Mouse (Mus musculus) embryonic facial prominence, embryonic 13.5 days (tissue): ENCODE results near the gene Tmem205. TPM values are rescaled to one million over a fixed set of nuclear protein-coding genes. Genes with fewer than 3 reads are reported as not detected.
A peak's percentile ranks its signal among the peaks of the same experiment; 100 is the strongest.

Experiments
- ATAC-seq: fragments of 200-750 bp; cut with Nextera tagmentation; 2 replicates; pipeline ENCODE4 v1.8.0; 2017; ENCODE audit warnings: low read depth; ENCODE audit not compliant: insufficient number of reproducible peaks, insufficient read depth, low FRiP score, low TSS enrichment
- H3K27ac ChIP-seq: fragments of 300-500 bp; sonication (generic); 2 replicates; pipeline ENCODE4 v1.5.1; 2015; ENCODE audit warnings: moderate library complexity, mild to moderate bottlenecking, inconsistent platforms
- H3K27me3 ChIP-seq: fragments of 300-500 bp; sonication (generic); 2 replicates; pipeline ENCODE4 v1.6.1; 2015; ENCODE audit warnings: mild to moderate bottlenecking, inconsistent platforms
- H3K36me3 ChIP-seq: fragments of 300-500 bp; sonication (generic); 2 replicates; pipeline ENCODE4 v1.6.1; 2015; ENCODE audit warnings: mild to moderate bottlenecking, inconsistent platforms
- H3K4me1 ChIP-seq: fragments of 300-500 bp; sonication (generic); 2 replicates; pipeline ENCODE4 v1.6.1; 2015; ENCODE audit warnings: inconsistent platforms
- H3K4me2 ChIP-seq: fragments of 300-500 bp; sonication (generic); 2 replicates; pipeline ENCODE4 v1.6.1; 2015; ENCODE audit warnings: moderate library complexity, mild to moderate bottlenecking, inconsistent platforms
- H3K4me3 ChIP-seq: fragments of 300-500 bp; sonication (generic); 2 replicates; pipeline ENCODE4 v1.5.1; 2015; ENCODE audit warnings: mild to moderate bottlenecking, inconsistent platforms
- H3K9ac ChIP-seq: fragments of 300-500 bp; sonication (generic); 2 replicates; pipeline ENCODE4 v1.6.1; 2015; ENCODE audit warnings: mild to moderate bottlenecking, inconsistent platforms
- H3K9me3 ChIP-seq: fragments of 300-500 bp; sonication (generic); 2 replicates; pipeline ENCODE4 v1.6.1; 2016; ENCODE audit warnings: inconsistent platforms
- WGBS: fragments of 180-500 bp; shearing (Covaris S2); methylation state at CpG from one replicate; pipeline ENCODE4 v1.1.7; 2015; ENCODE audit warnings: mixed read lengths; 5-methylcytosine and 5-hydroxymethylcytosine counted together
- polyA plus RNA-seq: library from polyadenylated mRNA; unstranded; fragments of >200 nt; fragmentation: Nextera tagmentation; extraction: Ambion mirVana; gene quantifications from 2 replicates; pipeline ENCODE4 v1.2.1, GENCODE M21; 2015

Gene Tmem205
- polyA plus RNA-seq, 1 experiment from 2014 or later = 46.7 TPM

GRCm38 (mm10) chr9:21958372-21958771, 31.0 kb upstream of the Tmem205 start:
- ATAC-seq = no peak
- peaks cover 7% of the 10 kb centered on the region; the same call in 1 of the 2 replicates for H3K36me3 ChIP-seq
- H3K27ac ChIP-seq = no peak overlapping the region
- WGBS = 76% methylated on average over 5 of the region's 5 CpGs
- no peak overlapping the region for H3K4me2 ChIP-seq
- no peak overlapping the region for H3K4me3 ChIP-seq
- no peak overlapping the region for H3K9ac ChIP-seq
- H3K4me1 ChIP-seq = peaks cover 36% of the 10 kb centered on the region
- no peaks in the 10 kb centered on the region for H3K9me3 ChIP-seq
- H3K27me3 ChIP-seq = peaks cover 46% of the 10 kb centered on the region

GRCm38 (mm10) chr9:21955570-21956281, 28.4 kb upstream of the Tmem205 start, which contains the start of gene Swsap1:
Gene Swsap1, plus strand, starts transcription at chr9:21955755.
- peaks cover 10% of the 10 kb centered on the region for H3K4me1 ChIP-seq
- peaks cover 20% of the 10 kb centered on the region for H3K27me3 ChIP-seq
- peaks cover 7% of the 10 kb centered on the region; the same call in 1 of the 2 replicates for H3K36me3 ChIP-seq
- peak within 1 kb of the TSS; percentile 71 for H3K4me2 ChIP-seq
- H3K4me3 ChIP-seq = peak within 1 kb of the TSS; percentile 72
- H3K27ac ChIP-seq = peak within 1 kb of the TSS; percentile 91
- ATAC-seq = peak; percentile 98
- no peaks in the 10 kb centered on the region for H3K9me3 ChIP-seq
- under 1% methylated on average over 53 of the region's 54 CpGs for WGBS
- peak within 1 kb of the TSS; percentile 82 for H3K9ac ChIP-seq

DNA sequence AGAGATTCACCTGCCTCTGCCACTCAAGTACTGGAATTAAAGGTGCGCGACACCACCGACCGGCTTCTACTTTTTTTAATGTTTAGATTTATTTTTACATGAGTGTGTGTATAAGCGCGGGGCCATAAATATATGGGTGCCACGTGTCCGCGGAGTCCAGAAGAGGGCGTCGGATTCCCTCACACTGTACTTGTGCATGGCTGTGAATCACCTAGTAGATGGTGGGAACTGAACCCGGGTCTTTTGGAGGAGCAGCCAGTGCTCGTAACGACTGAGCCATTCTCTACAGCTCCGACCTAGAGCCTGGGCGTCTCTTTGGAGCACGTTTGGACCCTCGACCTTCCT, 27.8 kb upstream of the Tmem205 start:
- no peaks in the 10 kb centered on the region for H3K9me3 ChIP-seq
- H3K4me1 ChIP-seq = peaks cover 6% of the 10 kb centered on the region
- H3K9ac ChIP-seq = peak overlapping the region; percentile 82
- H3K27ac ChIP-seq = peak overlapping the region; percentile 91
- H3K4me3 ChIP-seq = peak overlapping the region; percentile 72
- peaks cover 14% of the 10 kb centered on the region for H3K27me3 ChIP-seq
- H3K4me2 ChIP-seq = peak overlapping the region; percentile 71
- no peak; the same call in 1 of the 2 replicates for ATAC-seq
- WGBS = 2% methylated on average over 18 of the region's 18 CpGs
- peaks cover 7% of the 10 kb centered on the region; the same call in 1 of the 2 replicates for H3K36me3 ChIP-seq

DNA sequence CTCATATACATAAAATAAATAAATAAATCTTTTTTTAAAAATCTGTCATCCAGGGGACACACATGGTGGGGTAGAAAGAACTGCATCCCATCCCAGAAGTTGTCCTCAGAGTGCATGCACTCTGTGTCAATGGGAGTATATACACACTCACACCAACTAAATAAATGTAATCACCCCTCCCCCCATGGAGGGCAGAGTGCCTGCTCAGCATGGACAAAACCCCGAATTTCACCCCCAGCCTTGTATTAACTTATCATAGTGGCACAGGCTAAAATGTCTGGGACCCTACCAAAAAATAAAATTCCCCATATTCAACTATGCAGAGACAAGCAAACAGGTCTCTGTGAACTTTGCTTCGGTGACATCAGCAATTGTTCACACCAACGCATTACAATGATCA, 27.3 kb upstream of the Tmem205 start:
- 80% methylated on average over 3 of the region's 3 CpGs for WGBS
- Histone ChIP-seq H3K27me3 (peaks cover 9% of the 10 kb centered on the region), H3K27ac (no peak overlapping the region), H3K36me3 (peaks cover 7% of the 10 kb centered on the region; the same call in 1 of the 2 replicates), H3K9ac (no peak overlapping the region), H3K4me3 (no peak overlapping the region), H3K4me2 (peak overlapping the region; percentile 71; the same call in 1 of the 2 replicates), H3K9me3 (no peaks in the 10 kb centered on the region), H3K4me1 (peaks cover 6% of the 10 kb centered on the region)
- ATAC-seq = no peak

DNA sequence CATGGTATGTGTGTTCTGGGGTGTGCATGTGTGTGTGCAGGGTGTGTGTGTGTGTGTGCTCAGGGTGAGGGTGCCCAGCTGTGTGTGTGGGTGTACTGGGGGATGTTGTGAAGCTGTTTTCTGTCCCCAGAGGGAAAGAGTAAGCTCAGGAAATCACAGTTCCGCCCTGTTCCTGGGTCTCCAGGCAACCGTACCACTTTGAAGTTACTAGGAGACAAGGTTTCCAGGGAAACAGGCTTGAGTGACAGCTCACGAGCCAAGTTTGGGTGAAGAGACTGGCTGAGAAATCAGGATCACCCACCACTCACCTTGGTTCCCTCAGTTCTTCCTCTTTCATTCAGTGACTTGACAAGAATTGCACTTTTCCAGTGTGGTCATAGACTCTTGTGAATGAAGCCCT, 26.2 kb upstream of the Tmem205 start:
- WGBS = 13% methylated on average over 3 of the region's 3 CpGs
- ATAC-seq = no peak
- no peak overlapping the region for H3K9ac ChIP-seq
- H3K27me3 ChIP-seq = peaks cover 3% of the 10 kb centered on the region
- H3K27ac ChIP-seq = no peak overlapping the region
- H3K4me2 ChIP-seq = no peak overlapping the region
- no peaks in the 10 kb centered on the region for H3K9me3 ChIP-seq
- peaks cover 7% of the 10 kb centered on the region; the same call in 1 of the 2 replicates for H3K36me3 ChIP-seq
- H3K4me1 ChIP-seq = peaks cover 6% of the 10 kb centered on the region
- no peak overlapping the region for H3K4me3 ChIP-seq

- ATAC-seq = no peak
- 73% methylated on average over 3 of the region's 3 CpGs for WGBS
- peaks cover 9% of the 10 kb centered on the region for H3K4me1 ChIP-seq
- no peaks in the 10 kb centered on the region for H3K36me3 ChIP-seq
- H3K9ac ChIP-seq = no peak overlapping the region
- no peaks in the 10 kb centered on the region for H3K9me3 ChIP-seq
- no peak overlapping the region for H3K4me2 ChIP-seq
- H3K27ac ChIP-seq = no peak overlapping the region
- H3K4me3 ChIP-seq = no peak overlapping the region
- peaks cover 19% of the 10 kb centered on the region for H3K27me3 ChIP-seq
Measured at GRCm38 (mm10) chr9:21951977-21952376, 24.6 kb upstream of the Tmem205 start.

GRCm38 (mm10) chr9:21950322-21950721, 23.0 kb upstream of the Tmem205 start:
- peaks cover 31% of the 10 kb centered on the region for H3K27me3 ChIP-seq
- H3K9ac ChIP-seq = no peak overlapping the region
- WGBS = 13% methylated on average over 11 of the region's 11 CpGs
- H3K27ac ChIP-seq = no peak overlapping the region
- ATAC-seq = no peak
- H3K4me2 ChIP-seq = no peak overlapping the region
- H3K4me3 ChIP-seq = no peak overlapping the region
- H3K9me3 ChIP-seq = no peaks in the 10 kb centered on the region
- no peaks in the 10 kb centered on the region for H3K36me3 ChIP-seq
- H3K4me1 ChIP-seq = peaks cover 3% of the 10 kb centered on the region; the same call in 1 of the 2 replicates

DNA sequence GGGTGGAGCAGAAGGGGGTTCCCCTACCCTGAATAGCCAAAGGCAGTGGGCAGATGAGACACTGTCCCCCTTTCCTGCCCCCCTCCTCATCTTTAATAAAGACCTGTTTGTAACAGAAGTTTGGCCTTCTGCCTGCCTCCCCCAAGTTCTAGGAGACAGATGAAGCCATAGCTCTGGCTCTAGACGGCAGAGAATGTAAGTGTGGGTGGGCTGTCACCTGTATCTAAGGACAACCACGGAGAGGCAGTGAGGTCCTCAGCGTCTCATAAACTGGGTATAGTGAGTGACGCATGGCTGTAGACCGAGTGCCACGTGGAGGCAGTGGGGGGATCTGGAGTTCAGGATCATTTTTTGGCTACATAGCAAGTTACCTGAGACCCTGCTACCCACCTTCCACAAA, 21.4 kb upstream of the Tmem205 start:
- H3K36me3 ChIP-seq = no peaks in the 10 kb centered on the region
- H3K9me3 ChIP-seq = no peaks in the 10 kb centered on the region
- H3K27me3 ChIP-seq = peaks cover 33% of the 10 kb centered on the region
- WGBS = 70% methylated on average over 6 of the region's 6 CpGs
- H3K27ac ChIP-seq = no peak overlapping the region
- peaks cover 3% of the 10 kb centered on the region; the same call in 1 of the 2 replicates for H3K4me1 ChIP-seq
- H3K9ac ChIP-seq = no peak overlapping the region
- no peak overlapping the region for H3K4me3 ChIP-seq
- no peak overlapping the region for H3K4me2 ChIP-seq
- no peak for ATAC-seq

DNA sequence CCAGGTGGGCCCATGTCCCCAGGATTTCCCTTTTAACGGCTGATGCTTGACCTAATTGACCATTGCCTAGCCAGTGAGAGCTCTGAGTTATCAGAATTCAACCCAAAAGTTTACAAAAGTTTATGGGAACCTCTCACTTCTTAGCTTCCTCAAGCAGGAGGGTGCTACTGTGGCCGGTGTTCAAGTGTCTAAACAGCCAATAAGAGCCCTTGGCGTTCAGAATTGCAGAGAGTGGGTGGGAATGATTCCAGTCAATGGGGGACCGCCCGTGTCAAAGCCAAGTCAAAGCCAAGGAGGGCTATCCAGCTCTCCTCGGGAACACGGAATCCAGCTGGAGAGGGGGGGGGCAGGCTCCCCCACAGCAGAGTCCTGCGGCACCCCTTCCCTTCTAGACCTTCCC, 20.8 kb upstream of the Tmem205 start:
- Histone ChIP-seq H3K27me3 (peaks cover 36% of the 10 kb centered on the region), H3K4me3 (no peak overlapping the region), H3K9me3 (no peaks in the 10 kb centered on the region), H3K36me3 (no peaks in the 10 kb centered on the region), H3K4me2 (no peak overlapping the region), H3K9ac (no peak overlapping the region), H3K4me1 (peaks cover 3% of the 10 kb centered on the region; the same call in 1 of the 2 replicates), H3K27ac (no peak overlapping the region)
- no peak for ATAC-seq
- WGBS = 64% methylated on average over 8 of the region's 8 CpGs

DNA sequence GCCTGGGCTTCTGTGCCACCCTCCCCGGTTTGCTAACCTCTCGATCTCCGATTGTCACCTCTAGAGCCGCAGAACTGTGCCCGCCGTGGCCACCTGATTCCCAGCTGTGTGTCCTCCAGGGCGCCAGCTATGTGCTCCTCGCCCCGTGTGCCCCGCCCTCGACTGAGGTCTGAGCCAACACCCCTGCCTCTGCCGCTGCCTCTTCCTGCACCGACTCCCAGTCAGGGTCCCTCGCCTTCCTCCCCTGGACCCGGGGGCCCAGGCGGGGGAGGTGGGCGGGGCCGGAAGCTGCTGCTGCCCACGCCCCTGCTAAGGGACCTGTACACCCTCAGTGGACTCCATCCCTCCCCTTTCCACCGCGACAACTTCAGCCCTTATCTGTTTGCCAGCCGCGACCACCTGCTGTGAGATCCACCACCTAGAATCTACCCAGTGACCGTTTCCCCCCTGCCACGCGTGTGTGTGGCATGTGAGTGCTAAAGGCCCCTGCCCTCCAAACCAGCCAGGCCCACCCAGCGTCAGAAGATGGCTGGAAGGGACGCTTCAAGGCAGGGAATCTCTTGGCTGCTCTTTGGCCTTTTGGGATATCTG, 20.3 kb upstream of the Tmem205 start:
- Histone ChIP-seq H3K9ac (no peak overlapping the region), H3K4me2 (peak overlapping the region; percentile 14; the same call in 1 of the 2 replicates), H3K4me1 (peaks cover 3% of the 10 kb centered on the region; the same call in 1 of the 2 replicates), H3K36me3 (no peaks in the 10 kb centered on the region), H3K27me3 (peaks cover 36% of the 10 kb centered on the region), H3K27ac (no peak overlapping the region), H3K4me3 (no peak overlapping the region), H3K9me3 (no peaks in the 10 kb centered on the region)
- ATAC-seq = no peak
- WGBS = 7% methylated on average over 28 of the region's 28 CpGs

- H3K4me1 ChIP-seq = peaks cover 3% of the 10 kb centered on the region; the same call in 1 of the 2 replicates
- H3K9ac ChIP-seq = no peak overlapping the region
- H3K27me3 ChIP-seq = peaks cover 36% of the 10 kb centered on the region
- no peak for ATAC-seq
- H3K4me2 ChIP-seq = no peak overlapping the region; the same call in 1 of the 2 replicates
- H3K27ac ChIP-seq = no peak overlapping the region
- peaks cover 9% of the 10 kb centered on the region for H3K36me3 ChIP-seq
- no peak overlapping the region for H3K4me3 ChIP-seq
- H3K9me3 ChIP-seq = no peaks in the 10 kb centered on the region
- WGBS = 25% methylated on average over 23 of the region's 23 CpGs
Measured at GRCm38 (mm10) chr9:21944267-21944666, 16.9 kb upstream of the Tmem205 start.

- Histone ChIP-seq H3K36me3 (peaks cover 11% of the 10 kb centered on the region), H3K4me2 (no peak overlapping the region), H3K9me3 (no peaks in the 10 kb centered on the region), H3K9ac (no peak overlapping the region), H3K4me1 (peaks cover 3% of the 10 kb centered on the region; the same call in 1 of the 2 replicates), H3K27me3 (peaks cover 33% of the 10 kb centered on the region), H3K4me3 (no peak overlapping the region), H3K27ac (no peak overlapping the region)
- WGBS = 59% methylated on average over 12 of the region's 12 CpGs
- no peak for ATAC-seq
Measured at GRCm38 (mm10) chr9:21943638-21944037, 16.3 kb upstream of the Tmem205 start.
